Mouse (Mus musculus) erythroblast, embryonic 14.5 days (primary cell): ENCODE results near the gene Mmp27.

Source experiments
- GATA1 ChIP-seq: IDR thresholded peaks from 2 replicates; pipeline ENCODE4 v1.6.1; 2012; ENCODE audit warnings: low read length, inconsistent platforms, mixed read lengths
- TAL1 ChIP-seq: IDR thresholded peaks from 3 replicates; pipeline ENCODE4 v1.6.1; 2012; ENCODE audit warnings: low read length, inconsistent platforms, mixed read lengths

- TF ChIP-seq TAL1 (no peak), GATA1 (no peak)
These were observed 17.7 kb upstream of the Mmp27 start for GRCm38 (mm10) chr9:7553536-7553935.
